ENCODE assay signal across 13 mouse cellular contexts in genomic region chr12:44265651-44266050, GRCm38 (mm10).
"Had no signal": no experiment of that assay in that cellular context is flagged by ENCODE, and none has a peak within 500 bp of the region (broad histone marks: within the 10 kb centered on the region; RNA-seq: fewer than 3 reads in every experiment).

No protein-coding gene starts in this region.

- H3K4me3 ChIP-seq: left cerebral cortex, adult 2 months; limb, embryonic 15.5 days; midbrain, embryonic 15.5 days; neural tube, embryonic 13.5 days had no signal

- H3K27me3 ChIP-seq: limb, embryonic 15.5 days; midbrain, embryonic 15.5 days; neural tube, embryonic 13.5 days had no signal

- H3K4me2 ChIP-seq: limb, embryonic 15.5 days; midbrain, embryonic 11.5 days; midbrain, embryonic 15.5 days; neural tube, embryonic 13.5 days had no signal

- H3K27ac ChIP-seq: left cerebral cortex, adult 2 months; limb, embryonic 15.5 days; liver, embryonic 14.5 days; midbrain, embryonic 15.5 days; neural tube, embryonic 13.5 days had no signal

- H3K36me3 ChIP-seq: limb, embryonic 15.5 days; midbrain, embryonic 15.5 days; neural tube, embryonic 13.5 days had no signal

- DNase-seq: kidney, adult 8-10 months; kidney, postnatal 25 days; lung, adult 18-20 months; retina, postnatal 1 day; right cerebral cortex, postnatal 4 days; spleen, adult 18-20 months; thymus, postnatal 36 days had no signal

- H3K9ac ChIP-seq: limb, embryonic 15.5 days; liver, embryonic 14.5 days; midbrain, embryonic 15.5 days; neural tube, embryonic 13.5 days had no signal

- ATAC-seq: midbrain, embryonic 15.5 days had no signal

- H3K9me3 ChIP-seq: limb, embryonic 15.5 days; midbrain, embryonic 15.5 days; neural tube, embryonic 13.5 days had no signal
